Mouse (Mus musculus) MEL (cell line): ENCODE measurements around the gene Ccna2. TPM values are rescaled to one million over a fixed set of nuclear protein-coding genes. Genes with fewer than 3 reads are reported as not detected.
A peak's percentile ranks its signal among the peaks of the same experiment; 100 is the strongest.

Experiments
- DNase-seq: peaks from one replicate; pipeline ENCODE4 v3.0.0; 2011; ENCODE audit warnings: low read depth, low spot score
- H3K27ac ChIP-seq: 2 replicates; pipeline ENCODE4 v1.5.1; 2012; ENCODE audit warnings: low read depth, mild to moderate bottlenecking, control low read depth, low read length, moderate library complexity; ENCODE audit not compliant: control insufficient read depth
- H3K27me3 ChIP-seq, 2 experiments: fragments of 150-350 bp in 1 of 2; sonication (generic) in 1 of 2; 2 replicates each; pipeline ENCODE4 v1.6.1; 2012; ENCODE audit warnings: low read length in 2 of 2, mild to moderate bottlenecking in 2 of 2, improper control_type of control experiment in 1 of 2, moderate library complexity in 1 of 2; ENCODE audit not compliant: insufficient read depth in 2 of 2, control insufficient read depth in 1 of 2
- H3K36me3 ChIP-seq, 2 experiments: 2 replicates each; pipeline ENCODE4 v1.6.1; 2012 to 2014; ENCODE audit warnings: low read length in 2 of 2, improper control_type of control experiment in 1 of 2, inconsistent platforms in 1 of 2, mild to moderate bottlenecking in 1 of 2; ENCODE audit not compliant: insufficient read depth in 2 of 2, control insufficient read depth in 1 of 2
- H3K4me1 ChIP-seq, 2 experiments: fragments of 150-350 bp in 1 of 2; sonication (generic) in 1 of 2; 2 replicates each; pipeline ENCODE4 v1.6.1; 2012; ENCODE audit warnings: low read length in 2 of 2, improper control_type of control experiment in 1 of 2, mild to moderate bottlenecking in 1 of 2; ENCODE audit not compliant: insufficient read depth in 2 of 2, control insufficient read depth in 1 of 2
- H3K4me3 ChIP-seq, 2 experiments: fragments of 150-350 bp in 1 of 2; sonication (generic) in 1 of 2; 2 replicates each; pipeline ENCODE4 v1.5.1; 2012; ENCODE audit warnings: low read depth in 2 of 2, low read length in 2 of 2, mild to moderate bottlenecking in 2 of 2, moderate library complexity in 2 of 2, control low read depth in 1 of 2, improper control_type of control experiment in 1 of 2; ENCODE audit not compliant: control insufficient read depth in 1 of 2, insufficient read depth in 1 of 2
- H3K79me2 ChIP-seq: 2 replicates; pipeline ENCODE4 v1.6.1; 2012; ENCODE audit warnings: mild to moderate bottlenecking, low read length, moderate library complexity; ENCODE audit not compliant: control insufficient read depth, poor library complexity, insufficient read depth
- H3K9ac ChIP-seq: 2 replicates; pipeline ENCODE4 v1.6.1; 2012; ENCODE audit warnings: low read depth, mild to moderate bottlenecking, control low read depth, low read length, moderate library complexity; ENCODE audit not compliant: control insufficient read depth, poor library complexity, severe bottlenecking
- H3K9me3 ChIP-seq: fragments of 150-350 bp; sonication (generic); replicated peaks from 2 replicates; pipeline ENCODE4 v1.6.1; 2012; ENCODE audit warnings: mild to moderate bottlenecking, low read length, improper control_type of control experiment, moderate library complexity; ENCODE audit not compliant: insufficient read depth
- CHD1 ChIP-seq: IDR thresholded peaks from 2 replicates; pipeline ENCODE4 v1.6.1; 2012; ENCODE audit warnings: low read depth, mild to moderate bottlenecking, inconsistent platforms, low read length, improper control_type of control experiment
- CHD2 ChIP-seq: IDR thresholded peaks from 2 replicates; pipeline ENCODE4 v1.6.1; 2011; ENCODE audit warnings: low read length, improper control_type of control experiment
- CTCF ChIP-seq, 3 experiments: IDR thresholded peaks in 2 of 3; conservative IDR thresholded peaks in 1 of 3; 2 replicates each; pipeline ENCODE4 v1.5.1; 2011 to 2012; ENCODE audit warnings: low read length in 3 of 3, low read depth in 2 of 3, mild to moderate bottlenecking in 2 of 3, improper control_type of control experiment in 1 of 3, inconsistent platforms in 1 of 3, mixed read lengths in 1 of 3, moderate library complexity in 1 of 3; ENCODE audit not compliant: control insufficient read depth in 1 of 3, insufficient read depth in 1 of 3, poor library complexity in 1 of 3, severe bottlenecking in 1 of 3
- ELF1 ChIP-seq: IDR thresholded peaks from 2 replicates; pipeline ENCODE4 v1.6.1; 2014; ENCODE audit warnings: low read depth, mild to moderate bottlenecking, inconsistent platforms, low read length, improper control_type of control experiment, moderate library complexity
- GABPA ChIP-seq: IDR thresholded peaks from 2 replicates; pipeline ENCODE4 v1.6.1; 2012; ENCODE audit warnings: low read depth, mild to moderate bottlenecking, inconsistent platforms, low read length, improper control_type of control experiment, moderate library complexity
- GATA1 ChIP-seq: IDR thresholded peaks from 2 replicates; pipeline ENCODE4 v1.6.1; 2011; ENCODE audit warnings: low read depth, low read length, improper control_type of control experiment
- KAT2A ChIP-seq: conservative IDR thresholded peaks from 2 replicates; pipeline ENCODE4 v1.6.1; 2012; ENCODE audit warnings: low read depth, low read length, improper control_type of control experiment, inconsistent platforms
- MAFK ChIP-seq: IDR thresholded peaks from 2 replicates; pipeline ENCODE4 v1.6.1; 2011; ENCODE audit warnings: low read depth, mild to moderate bottlenecking, low read length, improper control_type of control experiment, borderline replicate concordance
- MAX ChIP-seq: IDR thresholded peaks from 2 replicates; pipeline ENCODE4 v1.6.1; 2011; ENCODE audit warnings: low read length, improper control_type of control experiment
- MEF2A ChIP-seq: IDR thresholded peaks from 2 replicates; pipeline ENCODE4 v1.6.1; 2014; ENCODE audit warnings: low read depth, mild to moderate bottlenecking, inconsistent platforms, low read length, improper control_type of control experiment; ENCODE audit not compliant: poor library complexity, insufficient replicate concordance, severe bottlenecking; ENCODE audit errors: extremely low read depth
- MYB ChIP-seq: IDR thresholded peaks from 2 replicates; pipeline ENCODE4 v1.6.1; 2011; ENCODE audit warnings: mild to moderate bottlenecking, low read depth, low read length, improper control_type of control experiment
- NELFE ChIP-seq: IDR thresholded peaks from 2 replicates; pipeline ENCODE4 v1.6.1; 2011; ENCODE audit warnings: low read depth, low read length, improper control_type of control experiment
- NRF1 ChIP-seq: IDR thresholded peaks from 2 replicates; pipeline ENCODE4 v1.6.1; 2014; ENCODE audit warnings: low read depth, mild to moderate bottlenecking, inconsistent platforms, low read length, improper control_type of control experiment, moderate library complexity; ENCODE audit not compliant: poor library complexity, insufficient read depth, severe bottlenecking
- POLR2A ChIP-seq, 2 experiments: IDR thresholded peaks; 2 replicates each; pipeline ENCODE4 v1.6.1; 2011 to 2012; ENCODE audit warnings: low read length in 2 of 2, mild to moderate bottlenecking in 2 of 2, control low read depth in 1 of 2, improper control_type of control experiment in 1 of 2, low read depth in 1 of 2, moderate library complexity in 1 of 2; ENCODE audit not compliant: control insufficient read depth in 1 of 2, insufficient read depth in 1 of 2, poor library complexity in 1 of 2
- RAD21 ChIP-seq: IDR thresholded peaks from 2 replicates; pipeline ENCODE4 v1.6.1; 2011; ENCODE audit warnings: mild to moderate bottlenecking, low read depth, low read length, improper control_type of control experiment
- RCOR1 ChIP-seq: IDR thresholded peaks from 2 replicates; pipeline ENCODE4 v1.6.1; 2012; ENCODE audit warnings: low read depth, mild to moderate bottlenecking, inconsistent platforms, low read length, improper control_type of control experiment
- SIN3A ChIP-seq: IDR thresholded peaks from 2 replicates; pipeline ENCODE4 v1.6.1; 2012; ENCODE audit warnings: low read length, improper control_type of control experiment, inconsistent platforms
- SMC3 ChIP-seq: IDR thresholded peaks from 2 replicates; pipeline ENCODE4 v1.6.1; 2011; ENCODE audit warnings: low read depth, low read length, improper control_type of control experiment
- TAL1 ChIP-seq: IDR thresholded peaks from 2 replicates; pipeline ENCODE4 v1.6.1; 2012; ENCODE audit warnings: mild to moderate bottlenecking, inconsistent platforms, low read length, moderate library complexity, mixed read lengths
- TBP ChIP-seq: IDR thresholded peaks from 2 replicates; pipeline ENCODE4 v1.8.0; 2011; ENCODE audit warnings: low read depth, low read length, improper control_type of control experiment
- TCF12 ChIP-seq: IDR thresholded peaks from 2 replicates; pipeline ENCODE4 v1.6.1; 2014; ENCODE audit warnings: low read depth, mild to moderate bottlenecking, inconsistent platforms, low read length, improper control_type of control experiment, moderate library complexity
- UBTF ChIP-seq: IDR thresholded peaks from 2 replicates; pipeline ENCODE4 v1.6.1; 2012; ENCODE audit warnings: low read depth, mild to moderate bottlenecking, inconsistent platforms, low read length, improper control_type of control experiment, moderate library complexity, borderline replicate concordance; ENCODE audit not compliant: insufficient read depth
- USF1 ChIP-seq: IDR thresholded peaks from 2 replicates; pipeline ENCODE4 v1.6.1; 2014; ENCODE audit warnings: low read depth, mild to moderate bottlenecking, inconsistent platforms, low read length, improper control_type of control experiment, moderate library complexity
- USF2 ChIP-seq, 2 experiments: IDR thresholded peaks; 2 replicates each; pipeline ENCODE4 v1.6.1; 2011 to 2012; ENCODE audit warnings: improper control_type of control experiment in 2 of 2, low read length in 2 of 2, borderline replicate concordance in 1 of 2, inconsistent platforms in 1 of 2, low read depth in 1 of 2, mild to moderate bottlenecking in 1 of 2; ENCODE audit not compliant: insufficient read depth in 1 of 2
- ZC3H11A ChIP-seq: IDR thresholded peaks from 2 replicates; pipeline ENCODE4 v1.6.1; 2012; ENCODE audit warnings: low read depth, mild to moderate bottlenecking, inconsistent platforms, low read length, improper control_type of control experiment
- ZMIZ1 ChIP-seq: IDR thresholded peaks from 2 replicates; pipeline ENCODE4 v1.6.1; 2012; ENCODE audit warnings: low read depth, mild to moderate bottlenecking, inconsistent platforms, low read length, improper control_type of control experiment, moderate library complexity
- polyA plus RNA-seq, 2 experiments: library from polyadenylated mRNA; stranded (reverse) in 1 of 2; unstranded in 1 of 2; fragments of >175 nt in 1 of 2; fragments of >200 nt in 1 of 2; gene quantifications; 2 replicates each; pipeline versions ENCODE4 v1.2.1 to v1.2.4; 2012; ENCODE audit warnings: low replicate concordance in 2 of 2, low read depth in 1 of 2; ENCODE audit not compliant: insufficient read length in 2 of 2, insufficient read depth in 1 of 2, missing spikeins in 1 of 2
- total RNA-seq: library from RNA; depleted of rRNA; stranded (reverse); fragments of 300-350 nt; gene quantifications from 2 replicates; pipeline ENCODE4 v1.2.3, GENCODE M21; 2012

Ccna2 gene
- total and polyA plus RNA-seq, 3 experiments = 124 to 487 (median 180) TPM

DNA sequence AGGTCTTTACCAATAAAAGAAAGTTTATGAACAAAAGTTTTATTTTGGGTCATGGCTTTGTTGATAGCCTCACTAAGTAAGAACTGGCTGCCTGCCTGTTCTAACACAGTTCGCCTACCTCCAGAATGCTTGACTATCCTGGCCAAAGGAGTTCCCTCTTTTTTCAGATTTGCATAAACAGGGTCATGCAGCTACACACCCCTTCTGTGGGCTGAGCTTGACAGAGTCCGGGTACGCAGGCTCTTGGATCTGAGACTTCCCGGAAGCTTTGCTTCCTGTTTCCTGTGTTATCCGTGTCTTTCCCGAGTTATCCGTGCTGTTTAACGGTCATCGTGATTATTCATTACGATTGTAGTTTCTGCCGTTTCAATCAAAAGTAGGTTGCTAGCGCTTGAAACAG, 35.9 kb downstream of the Ccna2 start:
- TF ChIP-seq RCOR1 (no peak), ZC3H11A (no peak), NELFE (no peak), NRF1 (peak; percentile 55; the same call in 1 of the 2 replicates), USF2 (IDR thresholded peaks at IDR 0.05; ENCODE audit: borderline replicate concordance in 1 of 2, insufficient read depth in 1 of 2, low read depth in 1 of 2, low read length in 2 of 2) (no peak), MAX (0 out of 2 replicates have a peak, but pooled peaks have one; percentile 31), ZMIZ1 (no peak), TBP (no peak), USF1 (no peak)
- no peaks in the 10 kb centered on the region for H3K36me3 ChIP-seq
- no peak overlapping the region for H3K9ac ChIP-seq
- H3K27ac ChIP-seq = no peak overlapping the region
- H3K4me3 ChIP-seq = peak overlapping the region; percentile 15 to 38
- H3K79me2 ChIP-seq = no peaks in the 10 kb centered on the region
- no peaks in the 10 kb centered on the region; a peak in 1 of 4 replicates for H3K4me1 ChIP-seq
- DNase-seq = peak; percentile 76
- no peaks in the 10 kb centered on the region for H3K9me3 ChIP-seq
- H3K27me3 ChIP-seq = peaks cover 2 to 7% of the 10 kb centered on the region in 2 experiments; a peak in 3 of 4 replicates

DNA sequence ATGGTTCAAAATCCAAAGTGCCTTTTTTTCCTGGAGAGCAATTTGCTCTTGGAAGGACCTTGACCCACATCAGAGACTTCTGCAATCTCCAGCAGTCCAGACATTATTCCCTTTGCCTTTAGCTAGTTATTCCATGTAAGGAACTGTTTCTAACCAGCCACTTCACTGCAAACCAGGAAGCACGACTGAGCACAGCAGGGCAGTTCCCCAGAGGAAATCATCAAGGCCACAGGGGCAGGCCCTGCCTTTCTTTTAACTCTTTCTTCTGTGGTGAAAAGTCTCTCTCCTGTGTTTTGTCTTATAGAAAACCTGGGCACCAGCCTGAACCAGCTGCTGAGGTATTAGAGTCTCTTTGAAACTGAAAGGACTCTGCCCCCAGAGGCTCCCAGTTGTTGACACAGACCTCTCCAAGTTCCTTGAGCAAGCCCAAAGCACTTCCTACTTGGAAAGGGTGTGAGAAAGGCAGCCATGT, 38.7 kb downstream of the Ccna2 start:
- Histone ChIP-seq H3K4me3 (no peak overlapping the region), H3K36me3 (no peaks in the 10 kb centered on the region), H3K9me3 (no peaks in the 10 kb centered on the region), H3K9ac (no peak overlapping the region), H3K79me2 (no peaks in the 10 kb centered on the region), H3K27me3 (peaks cover 0 to 9% of the 10 kb centered on the region in 2 experiments; a peak in 3 of 4 replicates), H3K4me1 (no peaks in the 10 kb centered on the region; a peak in 1 of 4 replicates), H3K27ac (no peak overlapping the region)
- DNase-seq = no peak
- no peak for TF ChIP-seq USF1
- TF ChIP-seq SIN3A = no peak

DNA sequence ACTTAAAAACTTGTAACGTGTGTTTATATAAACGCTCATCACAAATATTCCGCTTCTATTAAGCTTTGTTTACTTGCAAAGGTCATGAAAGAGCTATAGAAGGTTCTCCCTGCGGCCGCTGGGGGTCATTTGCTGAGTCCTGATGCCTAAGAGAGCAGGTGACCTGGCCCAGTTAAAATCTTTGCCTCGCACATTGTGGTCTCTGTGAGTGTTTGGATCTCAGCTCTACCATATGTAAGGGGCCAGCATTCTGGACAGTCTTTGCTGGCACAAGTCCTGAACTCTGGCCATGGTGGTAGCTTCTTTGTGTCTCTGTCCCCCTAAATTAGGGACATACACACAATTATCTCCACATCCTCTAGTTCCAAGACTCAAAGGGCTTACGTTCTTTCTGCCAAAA, 39.2 kb downstream of the Ccna2 start:
- no peak overlapping the region for H3K4me3 ChIP-seq
- no peaks in the 10 kb centered on the region for H3K9me3 ChIP-seq
- H3K27ac ChIP-seq = no peak overlapping the region
- TF ChIP-seq GATA1 (no peak), NELFE (no peak), KAT2A (no peak), MYB (no peak), ELF1 (no peak), ZC3H11A (no peak), POLR2A (IDR thresholded peaks at IDR 0.05; ENCODE audit: control insufficient read depth in 1 of 2, insufficient read depth in 1 of 2, low read depth in 1 of 2, low read length in 2 of 2, poor library complexity in 1 of 2) (no peak), CHD2 (no peak), TCF12 (no peak), TAL1 (no peak), UBTF (no peak), RCOR1 (no peak), CTCF (IDR thresholded peaks at IDR 0.05 in 2 of 3, conservative IDR thresholded peaks at IDR 0.05 in 1 of 3; ENCODE audit: control insufficient read depth in 1 of 3, insufficient read depth in 1 of 3, low read depth in 2 of 3, low read length in 3 of 3, poor library complexity in 1 of 3, severe bottlenecking in 1 of 3) (no peak), RAD21 (no peak), GABPA (no peak), MEF2A (no peak), SMC3 (no peak), CHD1 (no peak), MAFK (no peak)
- no peaks in the 10 kb centered on the region for H3K36me3 ChIP-seq
- H3K27me3 ChIP-seq = peaks cover under 1 to 10% of the 10 kb centered on the region in 2 experiments; a peak in 3 of 4 replicates
- no peaks in the 10 kb centered on the region; a peak in 1 of 4 replicates for H3K4me1 ChIP-seq
- H3K79me2 ChIP-seq = no peaks in the 10 kb centered on the region
- H3K9ac ChIP-seq = no peak overlapping the region
- no peak for DNase-seq
